Mouse (Mus musculus) left cerebral cortex, adult 8-10 months (tissue): Measurements from ENCODE around the gene Rab10. TPM values are rescaled to one million over a fixed set of nuclear protein-coding genes. Genes with fewer than 3 reads are reported as not detected.
A peak's percentile ranks its signal among the peaks of the same experiment; 100 is the strongest.
"Not testable (repeated sequence)": the region's sequence is repeated elsewhere in the genome, so short reads cannot be mapped to it uniquely, and the experiment has no call there.

ENCODE experiments used
- DNase-seq, 2 experiments: peaks; one replicate each; pipeline ENCODE4 v3.0.0; 2022; ENCODE audit warnings: low spot score in 2 of 2
- total RNA-seq, 4 experiments: library from RNA; stranded (reverse); gene quantifications; 2 replicates each; pipeline ENCODE4 v1.2.4; 2022

Gene Rab10
- total RNA-seq, result 100 to 1,000 TPM; 125 to 138 (median 131) TPM

DNA sequence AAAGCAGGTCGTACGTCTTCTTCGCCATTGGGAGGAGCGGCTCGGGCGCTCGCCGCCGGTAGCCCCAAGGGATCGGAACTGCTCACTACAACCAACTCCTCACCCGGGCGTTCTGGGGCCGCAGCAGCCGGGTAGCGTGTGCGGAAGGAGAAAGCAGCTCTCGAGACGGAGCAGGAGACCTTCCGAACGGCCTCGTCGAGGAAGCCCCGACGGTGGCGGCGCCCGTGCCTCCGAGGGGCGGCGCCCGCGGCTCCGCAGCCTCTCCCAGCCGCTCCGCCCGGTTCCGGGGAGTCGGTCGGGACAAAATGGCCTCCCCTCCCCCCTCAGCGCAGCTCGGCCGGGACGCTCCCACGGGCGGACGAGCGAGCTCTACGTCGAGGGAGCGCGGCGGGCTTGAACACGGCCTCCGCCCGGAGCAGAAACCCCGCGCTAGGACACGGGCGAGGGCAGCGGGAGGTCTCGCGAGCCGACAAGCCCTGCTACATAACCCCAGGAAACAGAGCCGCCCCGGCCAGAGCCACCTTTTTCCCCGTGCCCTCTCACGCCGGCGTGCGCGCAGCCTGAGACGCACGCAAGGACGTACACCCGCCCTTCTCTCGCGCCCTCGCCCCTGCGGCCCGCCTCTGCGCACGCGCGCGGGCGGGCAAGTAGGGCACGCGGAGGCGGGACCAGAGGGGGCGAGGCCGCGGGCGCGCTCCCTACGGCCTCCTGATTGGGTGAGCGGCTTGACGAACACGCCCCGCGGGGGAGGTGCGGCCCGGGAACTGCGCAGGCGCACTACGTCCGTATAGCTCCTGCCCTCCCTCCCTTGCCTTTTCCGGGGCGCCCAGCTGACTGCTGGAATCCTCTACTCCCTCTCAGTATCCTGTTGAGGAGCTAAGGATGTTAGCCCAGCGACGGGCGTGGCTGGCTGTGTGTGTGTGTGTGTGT, at the start of gene Rab10:
Gene Rab10 (minus strand): TSS at position 579 of the 930 bp plus-strand sequence.
- DNase-seq, result peak; percentile 91 to 99

DNA sequence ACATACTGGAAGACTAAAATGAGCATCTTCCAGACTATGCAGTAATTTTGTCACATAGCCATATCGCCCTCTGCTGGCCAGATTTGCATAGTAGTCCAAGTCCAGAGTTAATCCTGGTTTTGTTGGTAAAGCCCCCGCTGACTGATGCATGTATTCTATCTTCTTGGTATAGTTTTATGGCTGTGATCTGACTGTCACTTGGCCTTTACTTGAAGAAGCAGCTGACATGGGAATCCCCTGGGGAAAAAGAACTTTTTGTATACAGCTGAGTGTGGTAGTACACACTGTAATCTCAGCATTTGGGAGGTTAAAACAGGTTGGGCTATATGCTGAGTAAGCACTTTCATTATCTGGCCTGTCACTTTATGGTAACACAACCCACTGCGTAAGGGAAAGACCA, 49.5 kb upstream of the Rab10 start:
- peak in 1 of 2 experiments; percentile 50 for DNase-seq

GRCm38 (mm10) chr12:3356824-3357223, 47.1 kb upstream of the Rab10 start:
- no peak for DNase-seq

DNA sequence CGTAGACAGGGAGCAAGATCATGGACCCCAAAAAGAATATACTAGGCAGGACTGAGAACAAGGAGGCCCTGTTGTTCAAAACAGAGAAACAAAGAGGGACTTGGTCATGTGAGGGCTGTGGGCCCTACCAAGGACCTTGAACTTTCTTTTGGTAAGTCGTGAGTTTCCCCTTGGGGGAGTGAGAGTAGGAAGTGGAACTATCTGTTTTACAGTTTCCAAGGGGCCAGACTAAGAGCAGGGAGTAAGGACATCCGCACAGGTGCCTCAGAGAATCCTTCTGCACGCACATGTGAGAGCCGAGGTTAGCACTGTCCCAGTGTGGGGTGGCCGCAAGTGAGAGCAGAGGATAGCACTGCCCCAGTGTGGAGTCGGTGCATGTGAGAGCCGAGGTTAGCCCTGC, 45.3 kb upstream of the Rab10 start:
- DNase-seq, result no peak

GRCm38 (mm10) chr12:3352216-3352615, 42.4 kb upstream of the Rab10 start:
- no peak for DNase-seq

GRCm38 (mm10) chr12:3350136-3350535, 40.4 kb upstream of the Rab10 start:
- DNase-seq, result no peak

DNA sequence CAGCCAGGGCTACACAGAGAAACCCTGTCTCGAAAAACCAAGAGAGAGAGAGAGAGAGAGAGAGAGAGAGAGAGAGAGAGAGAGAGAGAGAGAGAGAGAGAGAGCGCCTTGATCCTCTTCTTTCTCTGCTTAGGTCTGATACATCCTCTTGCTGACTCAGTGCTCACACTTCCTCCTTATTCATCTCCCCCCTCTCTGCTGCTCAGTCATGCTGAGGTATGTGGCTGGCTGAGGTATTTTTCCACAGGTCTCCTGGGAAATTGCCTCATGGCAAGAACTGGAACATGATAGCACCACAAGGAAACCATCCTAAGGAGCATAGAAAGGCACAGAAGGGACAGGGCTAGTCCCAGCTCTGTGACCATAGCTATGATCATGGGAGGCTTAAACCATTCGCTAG, 39.6 kb upstream of the Rab10 start:
- DNase-seq, result no peak

- DNase-seq, result no peak
Measured at GRCm38 (mm10) chr12:3347682-3348081, 37.9 kb upstream of the Rab10 start.

- no peak for DNase-seq
Measured at GRCm38 (mm10) chr12:3345038-3345437, 35.3 kb upstream of the Rab10 start.

DNA sequence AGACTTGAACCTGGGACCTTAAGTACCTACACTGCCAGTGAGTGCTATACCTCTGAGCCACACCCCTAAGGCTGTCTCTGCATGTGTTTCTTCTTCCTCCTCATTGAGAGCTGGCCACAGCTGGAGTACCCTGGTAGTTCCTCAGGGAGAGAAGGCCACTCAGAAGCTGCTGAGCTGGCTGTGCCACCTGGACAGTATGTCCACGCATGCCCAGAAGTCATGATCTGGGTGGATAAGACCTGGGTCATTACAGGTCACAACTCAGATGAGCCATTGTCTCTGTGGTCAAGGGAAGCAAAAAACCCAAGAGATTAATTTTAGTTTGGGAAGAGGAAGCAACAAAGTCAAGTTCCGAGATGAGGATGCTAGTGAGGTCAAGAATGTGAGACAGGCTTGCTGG, 34.4 kb upstream of the Rab10 start:
- DNase-seq, result no peak

- no peak for DNase-seq
Measured at GRCm38 (mm10) chr12:3338931-3339330, 29.2 kb upstream of the Rab10 start.

GRCm38 (mm10) chr12:3329677-3330076, 19.9 kb upstream of the Rab10 start:
- no peak for DNase-seq

- DNase-seq, result no peak
Measured at GRCm38 (mm10) chr12:3325232-3325631, 15.5 kb upstream of the Rab10 start.

- peak; percentile 23 to 64 for DNase-seq
Measured at GRCm38 (mm10) chr12:3323241-3323640, 13.5 kb upstream of the Rab10 start.

GRCm38 (mm10) chr12:3319377-3319776, 9.6 kb upstream of the Rab10 start:
- no peak for DNase-seq

GRCm38 (mm10) chr12:3316937-3317336, 7.2 kb upstream of the Rab10 start:
- no peak for DNase-seq

DNA sequence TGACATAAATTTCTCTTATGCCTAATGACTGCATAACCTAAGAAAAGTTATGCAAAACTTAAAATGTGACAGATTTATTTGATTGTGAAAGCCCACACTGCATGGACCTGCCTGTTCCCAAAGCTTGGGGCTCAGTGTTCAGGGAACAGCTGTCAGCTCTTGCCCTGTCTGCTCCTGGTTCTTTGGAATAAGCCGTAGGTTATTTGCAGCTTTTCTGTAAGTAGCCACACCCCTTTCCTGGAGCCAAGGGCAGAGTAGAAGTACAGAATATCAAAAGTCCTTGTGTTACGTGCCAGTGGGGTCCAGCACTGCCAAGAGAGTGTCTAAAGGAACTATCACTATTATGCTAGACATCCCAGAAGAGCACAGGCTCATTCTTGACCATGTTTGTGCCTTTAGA, 6.3 kb upstream of the Rab10 start:
- DNase-seq, result no peak

GRCm38 (mm10) chr12:3312886-3313285, 3.1 kb upstream of the Rab10 start:
- no peak for DNase-seq

DNA sequence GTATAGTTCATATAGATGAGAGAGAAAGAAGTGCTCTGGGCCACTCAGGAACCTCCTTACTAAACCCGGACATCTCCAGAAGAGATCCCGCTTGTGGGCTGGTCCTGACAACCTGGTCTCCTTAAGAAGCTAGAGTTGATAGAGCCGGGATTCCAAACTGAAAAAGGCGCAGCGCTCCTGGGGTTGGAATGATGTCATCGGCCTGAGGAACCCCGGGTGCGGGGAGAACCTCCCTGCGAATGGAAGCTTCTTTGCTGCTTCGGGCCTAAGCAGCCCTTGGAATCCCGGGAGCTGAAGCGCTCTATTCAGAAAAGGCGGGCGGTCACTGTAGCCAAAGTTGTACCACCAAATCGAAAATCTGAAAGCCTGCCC, 538 bp upstream of the Rab10 start:
- no peak for DNase-seq

DNA sequence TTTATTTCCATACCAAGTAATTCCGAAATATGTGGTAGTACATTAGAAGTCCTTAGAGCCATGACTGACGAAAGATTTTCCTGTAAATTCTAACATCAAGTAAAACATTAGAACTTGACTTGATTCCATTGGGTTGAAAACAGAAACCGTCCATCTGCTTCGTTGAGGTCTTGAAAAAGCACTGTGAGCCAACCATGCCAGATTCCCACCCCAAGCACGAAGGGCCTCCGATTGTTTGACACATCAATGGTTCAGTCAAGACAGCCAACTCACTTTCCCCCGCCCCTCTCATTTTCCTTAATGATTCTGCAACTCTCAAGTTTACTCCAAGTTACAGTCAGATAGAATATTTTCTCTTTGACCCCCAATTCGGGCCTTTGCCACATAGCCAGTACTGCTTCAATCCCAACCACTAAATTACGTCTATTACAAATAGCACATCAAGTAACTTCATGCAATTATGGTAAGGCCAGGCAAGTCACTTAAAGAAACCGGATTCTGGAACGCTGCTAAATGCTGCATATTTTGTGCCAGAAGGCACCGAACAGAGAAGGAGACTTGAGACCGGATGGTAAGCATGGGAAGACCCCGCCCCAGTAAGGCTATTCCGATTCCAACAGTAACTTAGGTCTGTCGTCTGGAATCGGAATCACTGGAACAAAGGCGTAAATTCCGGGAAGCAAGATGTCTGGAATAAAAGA, 1.1 kb downstream of the Rab10 start:
- peak in 1 of 2 experiments; percentile 18 for DNase-seq

DNA sequence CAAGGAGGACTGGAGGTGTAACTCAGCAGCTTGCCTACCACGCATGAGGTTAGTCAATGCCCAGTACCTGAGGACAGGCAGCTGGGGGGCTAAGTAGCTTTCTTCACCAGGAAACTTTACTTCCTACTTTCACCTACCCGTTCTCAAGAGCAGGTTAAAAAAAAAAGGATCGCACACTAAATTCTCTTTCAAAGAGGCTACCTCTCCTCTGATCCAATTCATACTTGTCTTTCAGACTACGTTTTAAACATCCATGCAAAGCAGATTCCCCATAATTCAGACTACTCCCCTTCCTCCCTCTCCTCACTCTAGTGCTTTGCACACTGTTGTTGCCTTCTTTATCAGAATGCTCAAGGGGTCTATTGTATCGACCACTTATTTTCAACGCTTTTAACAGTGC, 2.2 kb downstream of the Rab10 start:
- DNase-seq, result no peak

DNA sequence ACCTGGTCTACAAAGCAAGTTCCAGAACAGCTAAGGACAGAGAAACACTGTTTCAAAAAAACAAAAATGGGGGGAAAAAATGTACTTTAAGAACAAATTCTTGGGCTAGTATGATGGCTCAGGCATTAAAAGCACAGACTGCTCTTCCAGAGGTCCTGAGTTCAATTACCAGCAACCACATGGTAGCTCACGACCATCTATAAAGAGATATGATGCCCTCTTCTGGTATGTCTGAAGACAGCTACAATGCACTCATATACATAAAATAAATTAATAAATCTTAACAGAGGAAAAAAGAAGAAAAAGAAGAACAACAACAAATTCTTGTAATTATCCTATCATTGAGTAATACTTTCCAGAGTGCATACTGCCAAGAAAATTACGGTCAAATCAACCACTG, 4.5 kb downstream of the Rab10 start:
- no peak for DNase-seq

DNA sequence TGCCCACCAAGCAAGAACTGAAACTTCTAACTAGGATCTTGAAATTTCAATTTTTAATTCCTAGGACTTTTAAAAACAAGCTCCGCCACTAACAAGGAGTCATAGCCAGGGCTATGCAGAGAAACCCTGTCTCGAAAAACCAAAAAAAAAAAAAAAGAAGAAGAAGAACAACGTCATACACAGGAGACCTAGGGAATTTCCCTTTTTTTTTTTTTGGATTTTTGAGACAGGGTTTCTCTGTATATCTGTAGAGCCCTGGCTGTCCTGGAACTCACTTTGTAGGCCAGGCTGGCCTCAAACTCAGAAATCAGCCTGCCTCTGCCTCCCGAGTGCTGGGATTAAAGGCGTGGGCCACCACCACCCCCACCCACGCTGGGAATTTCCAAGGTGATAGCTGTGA, 12.1 kb downstream of the Rab10 start:
- DNase-seq, result not testable (repeated sequence)
